Mouse (Mus musculus): ENCODE measurements at regions not wholly inside any gene's neighbourhood (a gene's known extent, or its start where the extent isn't known, plus 50 kb on each side); places are given as distances from the start of the nearest gene placed in this dataset.

- no peak overlapping the region for H3K27ac ChIP-seq (ENCODE audit: insufficient read depth, low read length)
- H3K4me3 ChIP-seq (ENCODE audit: insufficient read depth, low read length), result no peak overlapping the region
- no peaks in the 10 kb centered on the region for H3K4me1 ChIP-seq (ENCODE audit: control insufficient read depth, insufficient read depth, low read length)
- TF ChIP-seq POLR2A (IDR thresholded peaks at IDR 0.05; ENCODE audit: low read depth, low read length) (no peak), CTCF (IDR thresholded peaks at IDR 0.05; ENCODE audit: borderline replicate concordance, insufficient read depth, low read length) (no peak)
Measured at GRCm38 (mm10) chr11:19073265-19073664, 54.5 kb upstream of the Meis1 start.

GRCm38 (mm10) chr11:19073887-19074564 lies 55.2 kb upstream of the Meis1 start:
- TF ChIP-seq CTCF (IDR thresholded peaks at IDR 0.05; ENCODE audit: borderline replicate concordance, insufficient read depth, low read length) (no peak), POLR2A (IDR thresholded peaks at IDR 0.05; ENCODE audit: low read depth, low read length) (no peak)
- Histone ChIP-seq H3K4me1 (ENCODE audit: control insufficient read depth, insufficient read depth, low read length) (no peaks in the 10 kb centered on the region), H3K27ac (ENCODE audit: insufficient read depth, low read length) (no peak overlapping the region), H3K4me3 (ENCODE audit: insufficient read depth, low read length) (no peak overlapping the region)

GRCm38 (mm10) chr11:19091101-19091857 lies 72.5 kb upstream of the Meis1 start:
- no peaks in the 10 kb centered on the region for H3K4me1 ChIP-seq (ENCODE audit: control insufficient read depth, insufficient read depth, low read length)
- no peak overlapping the region for H3K4me3 ChIP-seq (ENCODE audit: insufficient read depth, low read length)
- TF ChIP-seq CTCF (IDR thresholded peaks at IDR 0.05; ENCODE audit: borderline replicate concordance, insufficient read depth, low read length) (no peak), POLR2A (IDR thresholded peaks at IDR 0.05; ENCODE audit: low read depth, low read length) (no peak)
- no peak overlapping the region for H3K27ac ChIP-seq (ENCODE audit: insufficient read depth, low read length)

GRCm38 (mm10) chr11:19092967-19093745 lies 74.4 kb upstream of the Meis1 start:
- TF ChIP-seq POLR2A (IDR thresholded peaks at IDR 0.05; ENCODE audit: low read depth, low read length) (no peak), CTCF (IDR thresholded peaks at IDR 0.05; ENCODE audit: borderline replicate concordance, insufficient read depth, low read length) (no peak)
- Histone ChIP-seq H3K4me3 (ENCODE audit: insufficient read depth, low read length) (no peak overlapping the region), H3K4me1 (ENCODE audit: control insufficient read depth, insufficient read depth, low read length) (no peaks in the 10 kb centered on the region), H3K27ac (ENCODE audit: insufficient read depth, low read length) (no peak overlapping the region)

GRCm38 (mm10) chr11:19093749-19094148 lies 75.0 kb upstream of the Meis1 start:
- no peak overlapping the region for H3K27ac ChIP-seq (ENCODE audit: insufficient read depth, low read length)
- H3K4me1 ChIP-seq (ENCODE audit: control insufficient read depth, insufficient read depth, low read length), result no peaks in the 10 kb centered on the region
- H3K4me3 ChIP-seq (ENCODE audit: insufficient read depth, low read length), result no peak overlapping the region
- TF ChIP-seq POLR2A (IDR thresholded peaks at IDR 0.05; ENCODE audit: low read depth, low read length), result no peak
- TF ChIP-seq CTCF (IDR thresholded peaks at IDR 0.05; ENCODE audit: borderline replicate concordance, insufficient read depth, low read length), result no peak

- no peaks in the 10 kb centered on the region for H3K4me1 ChIP-seq (ENCODE audit: control insufficient read depth, insufficient read depth, low read length)
- no peak overlapping the region for H3K27ac ChIP-seq (ENCODE audit: insufficient read depth, low read length)
- TF ChIP-seq POLR2A (IDR thresholded peaks at IDR 0.05; ENCODE audit: low read depth, low read length), result no peak
- no peak for TF ChIP-seq CTCF (IDR thresholded peaks at IDR 0.05; ENCODE audit: borderline replicate concordance, insufficient read depth, low read length)
- no peak overlapping the region for H3K4me3 ChIP-seq (ENCODE audit: insufficient read depth, low read length)
Measured at GRCm38 (mm10) chr11:19094183-19094582, 75.4 kb upstream of the Meis1 start.

GRCm38 (mm10) chr11:19102981-19103568 lies 84.3 kb upstream of the Meis1 start:
- H3K4me1 ChIP-seq (ENCODE audit: control insufficient read depth, insufficient read depth, low read length), result no peaks in the 10 kb centered on the region
- no peak overlapping the region for H3K4me3 ChIP-seq (ENCODE audit: insufficient read depth, low read length)
- no peak for TF ChIP-seq CTCF (IDR thresholded peaks at IDR 0.05; ENCODE audit: borderline replicate concordance, insufficient read depth, low read length)
- TF ChIP-seq POLR2A (IDR thresholded peaks at IDR 0.05; ENCODE audit: low read depth, low read length), result no peak
- no peak overlapping the region for H3K27ac ChIP-seq (ENCODE audit: insufficient read depth, low read length)

GRCm38 (mm10) chr11:19107180-19107579 lies 88.4 kb upstream of the Meis1 start:
- Histone ChIP-seq H3K4me1 (ENCODE audit: control insufficient read depth, insufficient read depth, low read length) (0 out of 2 replicates have a peak, but pooled peaks cover 3% of the 10 kb centered on the region), H3K4me3 (ENCODE audit: insufficient read depth, low read length) (no peak overlapping the region), H3K27ac (ENCODE audit: insufficient read depth, low read length) (no peak overlapping the region)
- TF ChIP-seq CTCF (IDR thresholded peaks at IDR 0.05; ENCODE audit: borderline replicate concordance, insufficient read depth, low read length), result no peak
- TF ChIP-seq POLR2A (IDR thresholded peaks at IDR 0.05; ENCODE audit: low read depth, low read length), result no peak

GRCm38 (mm10) chr11:19109055-19109454 lies 90.3 kb upstream of the Meis1 start:
- Histone ChIP-seq H3K4me1 (ENCODE audit: control insufficient read depth, insufficient read depth, low read length) (0 out of 2 replicates have a peak, but pooled peaks cover 3% of the 10 kb centered on the region), H3K27ac (ENCODE audit: insufficient read depth, low read length) (no peak overlapping the region), H3K4me3 (ENCODE audit: insufficient read depth, low read length) (no peak overlapping the region)
- TF ChIP-seq POLR2A (IDR thresholded peaks at IDR 0.05; ENCODE audit: low read depth, low read length), result no peak
- TF ChIP-seq CTCF (IDR thresholded peaks at IDR 0.05; ENCODE audit: borderline replicate concordance, insufficient read depth, low read length), result no peak

Measured in embryonic fibroblast, embryonic 13.5 days (primary cell).